Mouse (Mus musculus): ENCODE measurements around the gene Bcl6.

- TF ChIP-seq EP300 (IDR thresholded peaks at IDR 0.05; ENCODE audit: low read depth): no peak
- no peak for TF ChIP-seq CTCF (IDR thresholded peaks at IDR 0.05; ENCODE audit: low read depth)
Measured at GRCm38 (mm10) chr16:24016273-24016672, 27.6 kb upstream of the Bcl6 start.

Data from liver, embryonic 14.5 days (tissue).